Mouse (Mus musculus): ENCODE results near the gene C1qtnf7.

The C1qtnf7 gene

GRCm38 (mm10) chr5:43539871-43540270, 24.5 kb downstream of the C1qtnf7 start:
- no peak for DNase-seq (ENCODE audit: low spot score in 2 of 2)

DNA sequence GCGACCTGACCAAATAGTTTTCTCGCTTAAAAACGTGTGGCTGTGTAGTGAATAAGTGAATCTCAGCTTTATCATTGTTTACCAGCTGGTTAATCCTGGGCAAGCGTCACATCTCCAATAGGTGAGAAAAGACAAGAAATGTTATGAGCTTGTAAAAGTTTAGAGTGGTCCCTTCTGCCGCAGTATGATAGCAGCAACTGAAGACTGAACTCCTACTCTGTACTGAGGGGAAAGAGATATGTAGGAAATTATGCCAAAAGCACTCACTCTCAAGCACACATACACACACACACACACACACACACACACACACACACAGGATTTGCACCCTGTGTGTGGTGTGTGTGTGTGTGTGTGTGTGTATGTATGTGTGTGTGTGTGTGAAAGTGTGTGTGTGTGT, 26.2 kb downstream of the C1qtnf7 start:
- no peak for DNase-seq (ENCODE audit: low spot score in 2 of 2)

DNA sequence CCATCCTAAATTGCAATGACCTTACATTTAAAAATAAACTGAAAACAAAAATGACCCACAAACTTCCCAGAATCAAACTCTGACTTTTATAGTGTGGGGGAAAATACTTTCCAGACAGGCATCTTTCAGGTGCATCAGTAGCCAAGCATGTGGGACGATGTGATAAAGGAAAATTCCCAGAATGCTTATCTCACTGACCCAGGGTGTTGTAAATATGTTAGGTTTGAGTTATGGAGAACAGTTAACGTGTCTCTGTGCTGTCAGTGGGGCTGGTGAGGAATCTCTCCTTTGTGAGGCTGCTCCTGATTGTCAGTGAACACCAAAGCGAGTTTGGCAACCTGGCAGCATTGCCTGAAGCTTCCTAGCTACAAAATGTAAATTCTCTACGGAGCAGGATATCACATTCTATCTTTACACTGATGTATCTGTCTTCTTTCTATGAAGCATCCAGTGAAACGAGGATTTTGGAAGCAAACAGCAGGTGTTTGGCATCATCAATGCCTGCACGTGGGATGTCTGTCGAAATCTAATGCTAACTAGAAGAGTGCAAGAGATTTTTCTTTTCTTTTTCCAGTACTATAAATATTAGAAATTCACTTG, 27.0 kb downstream of the C1qtnf7 start:
- DNase-seq (ENCODE audit: low spot score in 2 of 2) = no peak

GRCm38 (mm10) chr5:43549951-43550350, 34.6 kb downstream of the C1qtnf7 start:
- DNase-seq (ENCODE audit: low spot score in 2 of 2) = no peak

DNA sequence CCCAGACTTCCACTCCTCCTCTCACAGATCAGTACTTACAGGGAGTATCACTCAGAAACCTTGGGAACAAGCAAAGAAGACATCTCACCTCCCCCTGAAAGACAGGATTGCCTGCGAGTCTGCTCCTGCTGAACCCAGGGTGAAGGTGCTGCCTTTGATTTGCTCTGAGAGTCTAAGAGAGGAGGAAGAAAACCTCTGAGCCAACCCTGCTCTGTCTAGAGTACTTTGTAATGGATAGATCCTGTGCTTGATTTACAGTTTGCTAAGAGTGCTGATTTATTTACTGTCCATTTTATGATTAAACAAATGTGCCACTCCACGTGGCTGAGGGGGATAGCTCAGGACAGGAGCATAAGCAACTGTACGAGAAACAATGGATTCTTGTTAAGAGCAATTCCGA, 35.1 kb downstream of the C1qtnf7 start:
- DNase-seq (ENCODE audit: low spot score in 2 of 2) = no peak

- no peak for DNase-seq (ENCODE audit: low spot score in 2 of 2)
Measured at GRCm38 (mm10) chr5:43554871-43555270, 39.5 kb downstream of the C1qtnf7 start.

- no peak for DNase-seq (ENCODE audit: low spot score in 2 of 2)
Measured at GRCm38 (mm10) chr5:43555406-43555805, 40.1 kb downstream of the C1qtnf7 start.

- no peak for DNase-seq (ENCODE audit: low spot score in 2 of 2)
Measured at GRCm38 (mm10) chr5:43557436-43557835, 42.1 kb downstream of the C1qtnf7 start.

- DNase-seq (ENCODE audit: low spot score in 2 of 2) = peak in 1 of 2 experiments; percentile 31
Measured at GRCm38 (mm10) chr5:43561639-43562252, 46.4 kb downstream of the C1qtnf7 start.

- no peak for DNase-seq (ENCODE audit: low spot score in 2 of 2)
Measured at GRCm38 (mm10) chr5:43569720-43570359, 54.5 kb downstream of the C1qtnf7 start.

- DNase-seq (ENCODE audit: low spot score in 2 of 2) = no peak
Measured at GRCm38 (mm10) chr5:43582876-43583275, 67.5 kb downstream of the C1qtnf7 start.

GRCm38 (mm10) chr5:43583326-43584120, 68.2 kb downstream of the C1qtnf7 start:
- DNase-seq (ENCODE audit: low spot score in 2 of 2) = no peak

DNA sequence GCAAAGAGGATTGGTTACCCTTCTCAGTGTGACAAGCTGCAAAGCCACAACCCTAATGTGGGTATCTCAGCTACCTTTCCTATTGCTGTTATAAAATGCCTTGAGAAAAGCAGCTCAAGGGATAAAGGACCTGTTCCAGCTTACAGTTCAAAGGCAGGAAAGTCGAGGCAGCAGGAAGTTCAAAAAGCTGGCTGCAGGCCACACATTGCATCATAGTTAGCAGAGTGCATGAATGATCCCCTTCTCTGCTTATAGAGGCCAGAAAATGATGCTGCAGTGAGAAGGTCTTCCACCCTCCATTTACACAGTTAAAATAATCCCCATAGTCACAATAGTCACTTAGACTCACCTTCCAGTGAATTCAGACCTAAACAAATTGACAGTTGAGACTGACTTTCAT, 69.1 kb downstream of the C1qtnf7 start:
- DNase-seq (ENCODE audit: low spot score in 2 of 2) = no peak

DNA sequence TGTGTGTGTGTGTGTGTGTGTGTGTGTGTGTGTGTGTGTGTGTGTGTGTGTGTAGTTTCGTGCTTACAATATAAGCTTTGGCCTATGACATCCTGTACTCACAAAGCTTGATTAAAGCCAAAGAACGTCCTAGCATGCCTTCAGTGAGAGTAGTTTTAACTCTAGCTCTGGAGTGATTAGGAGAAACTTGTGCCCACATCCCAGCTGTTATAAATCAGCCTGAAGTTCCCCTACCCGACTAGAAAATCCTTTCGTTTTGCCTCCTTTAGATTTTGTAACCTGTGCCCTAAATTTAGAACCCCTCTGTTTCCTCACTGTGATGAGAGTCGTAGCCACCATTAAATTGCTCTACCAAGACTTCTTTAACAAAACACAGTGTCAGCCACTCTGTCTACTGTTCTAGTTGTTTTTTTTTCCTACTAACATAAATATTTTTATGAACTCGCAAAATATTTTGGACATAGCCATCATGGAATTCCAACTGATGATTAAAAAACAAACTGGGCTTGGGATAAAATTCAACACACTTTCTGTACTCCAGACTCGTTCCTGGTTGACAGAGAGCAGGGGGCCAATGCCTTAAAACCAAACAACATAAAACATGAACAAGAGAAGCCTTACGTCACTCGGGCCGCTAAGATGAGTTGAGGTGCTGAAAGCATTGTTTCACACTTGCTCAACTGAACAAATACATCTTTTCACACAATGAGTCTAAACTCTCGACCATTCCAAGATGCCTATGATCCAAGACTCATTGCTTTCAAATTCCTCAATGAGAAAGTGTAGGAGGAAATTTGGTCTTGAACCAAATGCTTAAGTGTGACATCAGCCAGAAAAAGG, 70.3 kb downstream of the C1qtnf7 start:
- DNase-seq (ENCODE audit: low spot score in 2 of 2) = no peak

GRCm38 (mm10) chr5:43588791-43589439, 73.6 kb downstream of the C1qtnf7 start:
- DNase-seq (ENCODE audit: low spot score in 2 of 2) = no peak

DNA sequence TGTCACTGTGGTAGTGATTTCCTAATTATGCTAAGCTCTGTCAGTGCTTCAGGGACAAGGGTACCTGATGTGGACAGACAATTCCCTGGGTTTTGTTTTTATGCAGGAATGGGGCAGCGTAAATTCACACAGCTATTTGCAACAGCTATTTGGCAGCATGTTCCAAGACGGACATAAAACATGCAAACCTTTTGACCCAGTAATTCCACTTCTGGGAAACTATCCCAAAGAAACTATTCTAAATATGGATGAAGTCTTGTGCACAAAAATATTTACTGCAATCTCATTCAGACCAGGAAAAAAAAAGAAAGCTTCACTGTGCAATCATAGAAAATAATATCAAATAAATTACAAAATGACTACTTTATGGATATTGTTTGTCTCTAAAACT, 74.1 kb downstream of the C1qtnf7 start:
- DNase-seq (ENCODE audit: low spot score in 2 of 2) = no peak

- no peak for DNase-seq (ENCODE audit: low spot score in 2 of 2)
Measured at GRCm38 (mm10) chr5:43590311-43590731, 75.0 kb downstream of the C1qtnf7 start.

DNA sequence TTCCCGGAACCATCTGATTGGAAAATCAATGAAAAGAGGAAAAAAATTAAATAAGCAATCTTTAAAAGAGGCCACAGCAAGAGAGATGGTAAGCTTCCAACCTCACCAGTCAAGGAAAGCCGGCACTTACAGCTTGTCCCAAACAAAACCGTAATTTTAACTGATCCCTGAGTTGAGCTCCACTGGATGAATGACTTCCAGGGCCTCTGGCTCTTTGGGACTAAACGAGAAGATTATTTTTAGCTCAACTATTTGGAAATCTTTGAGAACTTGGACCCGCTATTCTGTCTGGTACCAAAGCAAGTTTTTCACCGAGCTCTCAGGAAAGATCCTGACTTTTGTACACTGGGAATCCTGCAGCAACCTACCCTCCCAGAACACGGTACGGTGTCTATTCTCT, 86.3 kb downstream of the C1qtnf7 start:
- no peak for DNase-seq (ENCODE audit: low spot score in 2 of 2)

DNA sequence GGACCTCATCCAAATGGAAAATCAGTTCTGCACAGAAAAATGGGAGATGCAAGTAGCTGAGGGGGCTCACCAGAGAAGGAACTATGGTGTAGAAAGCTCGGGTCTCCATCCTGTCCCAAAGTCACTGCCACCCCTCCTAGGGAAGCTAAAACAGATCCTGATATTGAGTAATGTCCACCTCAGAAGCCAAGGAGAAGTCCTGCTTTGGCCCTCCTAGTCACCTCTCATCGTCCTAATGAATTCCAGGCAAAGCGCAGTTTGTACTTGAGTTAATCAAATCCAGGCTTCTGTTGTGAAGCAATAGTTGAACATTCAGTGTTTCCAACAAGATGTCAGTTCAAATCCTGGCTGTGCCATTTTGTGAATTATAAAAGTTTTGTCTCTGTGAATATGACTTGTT, 87.2 kb downstream of the C1qtnf7 start:
- DNase-seq (ENCODE audit: low spot score in 2 of 2) = no peak

DNA sequence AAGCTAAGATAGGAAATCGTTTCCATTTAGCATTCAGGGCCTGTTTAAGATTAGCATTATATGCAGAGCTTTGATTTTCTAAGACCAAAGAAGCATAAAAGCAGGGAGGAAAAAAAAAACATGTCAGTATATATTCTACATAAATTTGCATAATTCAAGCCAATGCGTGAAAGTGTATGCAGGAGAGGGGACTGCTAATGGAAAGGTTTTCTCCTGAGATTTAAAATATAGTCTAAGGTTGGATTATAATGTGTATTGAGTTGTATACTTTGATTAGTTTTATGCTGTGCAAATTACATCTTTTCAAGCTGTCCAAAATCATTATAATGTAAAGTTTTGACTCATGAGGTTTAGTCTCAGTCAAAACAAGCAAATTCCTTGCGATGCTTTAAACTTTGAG, 88.2 kb downstream of the C1qtnf7 start:
- DNase-seq (ENCODE audit: low spot score in 2 of 2) = no peak

- DNase-seq (ENCODE audit: low spot score in 2 of 2) = no peak
Measured at GRCm38 (mm10) chr5:43608073-43608472, 92.7 kb downstream of the C1qtnf7 start.
